Mouse (Mus musculus) spleen, adult 12 weeks (tissue): Measurements from ENCODE around the gene Cish.
A peak's percentile ranks its signal among the peaks of the same experiment; 100 is the strongest.

Experiments used
- DNase-seq: peaks from one replicate; pipeline ENCODE4 v3.0.0; 2022; ENCODE audit warnings: low spot score

Gene Cish

GRCm38 (mm10) chr9:107322461-107323050, 26.7 kb downstream of the Cish start:
- no peak for DNase-seq

DNA sequence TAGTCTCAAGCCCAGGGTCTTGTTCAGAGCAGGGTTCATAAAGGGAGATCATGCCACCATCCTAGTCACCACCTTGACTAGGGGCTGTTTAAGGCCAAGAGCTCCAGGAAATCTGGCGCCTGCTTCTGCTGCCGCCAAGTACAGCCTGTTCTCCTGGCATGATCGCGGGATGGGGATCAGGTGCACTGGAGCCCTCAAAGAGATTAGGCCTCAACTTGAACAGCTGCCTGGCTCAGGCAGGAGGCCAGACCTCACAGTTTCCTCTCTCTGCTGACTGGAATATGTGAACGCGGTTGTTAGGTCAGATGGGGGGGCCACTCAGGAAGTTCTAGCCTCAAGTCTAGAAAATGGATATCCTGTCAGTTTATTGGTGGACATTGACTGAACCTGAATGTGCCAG, 27.7 kb downstream of the Cish start:
- DNase-seq, result no peak

DNA sequence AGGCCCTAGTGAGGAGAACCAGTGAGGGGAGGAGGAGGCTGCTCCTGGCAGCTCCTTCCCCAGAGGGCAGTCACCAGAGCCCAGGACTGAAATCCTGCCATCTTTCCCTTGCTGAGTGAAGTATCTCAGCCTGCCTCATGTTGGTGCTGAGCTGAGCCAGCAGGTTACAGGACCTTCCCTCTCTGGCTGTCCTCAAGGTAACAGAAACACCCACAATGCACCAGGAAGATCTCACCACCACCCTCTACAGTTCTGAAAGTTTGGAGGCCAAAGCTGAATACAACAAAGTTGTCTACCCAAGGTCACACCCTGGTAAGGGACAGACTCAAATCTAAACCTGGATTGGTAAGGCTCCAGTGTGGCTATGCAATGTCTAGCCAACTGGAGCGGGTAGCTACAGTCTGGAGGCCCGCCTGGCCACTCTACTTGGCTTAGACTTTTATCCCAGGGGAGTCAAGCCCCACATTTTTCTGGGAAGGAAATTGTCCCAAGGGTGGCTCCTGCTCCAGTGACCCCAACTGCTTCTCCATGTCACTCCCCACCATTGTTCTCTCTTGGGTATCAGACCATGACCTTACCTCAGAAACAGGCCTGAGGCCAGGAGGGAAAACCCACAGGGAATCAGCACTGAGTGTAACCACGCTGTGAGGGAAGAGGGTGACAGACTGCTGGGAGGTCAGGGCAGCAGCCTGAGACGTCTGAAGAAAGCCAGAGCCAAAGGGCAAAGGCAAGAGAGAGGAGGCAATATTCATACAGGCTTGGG, 29.2 kb downstream of the Cish start:
- no peak for DNase-seq

- no peak for DNase-seq
Measured at GRCm38 (mm10) chr9:107325904-107326303, 30.1 kb downstream of the Cish start.

GRCm38 (mm10) chr9:107327879-107328620, 32.2 kb downstream of the Cish start:
- no peak for DNase-seq

- no peak for DNase-seq
Measured at GRCm38 (mm10) chr9:107330791-107331190, 35.0 kb downstream of the Cish start.

- no peak for DNase-seq
Measured at GRCm38 (mm10) chr9:107333686-107334085, 37.9 kb downstream of the Cish start.

DNA sequence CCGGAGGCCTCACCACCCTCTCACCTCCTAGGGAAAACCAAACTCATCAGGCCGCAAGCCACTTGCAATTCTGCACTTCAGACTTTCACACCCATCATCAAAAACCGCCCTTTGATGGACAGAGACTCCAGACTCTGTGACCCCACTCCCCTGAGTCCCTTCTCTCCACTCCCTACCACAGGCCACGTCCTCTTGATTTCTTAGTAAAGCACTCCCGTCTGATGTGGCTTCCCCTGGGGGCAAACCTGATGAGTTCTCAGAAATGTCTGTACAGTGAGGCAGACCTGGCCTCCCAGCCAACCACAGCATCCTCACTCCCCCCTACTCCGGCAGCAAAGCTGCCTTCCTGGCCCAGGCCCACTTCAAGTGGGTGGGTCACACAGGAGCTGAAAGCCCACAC, 38.5 kb downstream of the Cish start:
- DNase-seq, result no peak

GRCm38 (mm10) chr9:107335046-107335445, 39.2 kb downstream of the Cish start:
- DNase-seq, result no peak

- peak; percentile 66 for DNase-seq
Measured at GRCm38 (mm10) chr9:107335909-107336308, 40.1 kb downstream of the Cish start.

- DNase-seq, result no peak
Measured at GRCm38 (mm10) chr9:107336386-107336785, 40.6 kb downstream of the Cish start.

GRCm38 (mm10) chr9:107338172-107338883, 42.5 kb downstream of the Cish start, which contains the start of gene Hemk1:
Hemk1 (minus strand) TSS chr9:107338350.
- peak; percentile 44 for DNase-seq

GRCm38 (mm10) chr9:107340267-107340859, 44.5 kb downstream of the Cish start, which contains the start of gene 6430571L13Rik:
6430571L13Rik (plus strand) TSS chr9:107340602.
- DNase-seq, result peak; percentile 33

- DNase-seq, result no peak
Measured at GRCm38 (mm10) chr9:107340911-107341645, 45.3 kb downstream of the Cish start.

DNA sequence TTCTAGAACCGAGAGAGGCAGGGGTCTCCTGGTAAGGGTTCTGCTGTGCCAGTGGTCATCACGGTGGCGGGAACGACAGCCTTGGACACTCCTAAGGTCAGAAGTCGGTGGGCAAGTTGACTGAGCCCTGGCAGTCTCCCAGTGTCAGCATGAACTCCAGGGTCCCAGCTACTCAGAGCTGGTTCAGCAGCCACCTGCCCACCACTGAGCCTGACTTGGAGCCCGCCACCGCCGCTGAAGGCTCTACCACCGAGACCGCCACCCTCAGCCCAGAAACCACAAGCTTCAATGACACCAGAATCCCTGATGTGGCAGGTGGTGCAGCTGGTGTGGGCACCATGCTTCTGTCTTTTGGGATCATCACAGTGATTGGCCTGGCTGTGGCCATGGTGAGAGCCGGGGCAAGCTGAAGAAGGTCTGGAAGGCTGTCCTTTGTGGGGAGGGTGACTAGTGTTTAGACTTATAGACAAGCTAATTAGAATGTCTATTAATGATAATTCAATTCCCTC, 46.4 kb downstream of the Cish start:
- no peak for DNase-seq

DNA sequence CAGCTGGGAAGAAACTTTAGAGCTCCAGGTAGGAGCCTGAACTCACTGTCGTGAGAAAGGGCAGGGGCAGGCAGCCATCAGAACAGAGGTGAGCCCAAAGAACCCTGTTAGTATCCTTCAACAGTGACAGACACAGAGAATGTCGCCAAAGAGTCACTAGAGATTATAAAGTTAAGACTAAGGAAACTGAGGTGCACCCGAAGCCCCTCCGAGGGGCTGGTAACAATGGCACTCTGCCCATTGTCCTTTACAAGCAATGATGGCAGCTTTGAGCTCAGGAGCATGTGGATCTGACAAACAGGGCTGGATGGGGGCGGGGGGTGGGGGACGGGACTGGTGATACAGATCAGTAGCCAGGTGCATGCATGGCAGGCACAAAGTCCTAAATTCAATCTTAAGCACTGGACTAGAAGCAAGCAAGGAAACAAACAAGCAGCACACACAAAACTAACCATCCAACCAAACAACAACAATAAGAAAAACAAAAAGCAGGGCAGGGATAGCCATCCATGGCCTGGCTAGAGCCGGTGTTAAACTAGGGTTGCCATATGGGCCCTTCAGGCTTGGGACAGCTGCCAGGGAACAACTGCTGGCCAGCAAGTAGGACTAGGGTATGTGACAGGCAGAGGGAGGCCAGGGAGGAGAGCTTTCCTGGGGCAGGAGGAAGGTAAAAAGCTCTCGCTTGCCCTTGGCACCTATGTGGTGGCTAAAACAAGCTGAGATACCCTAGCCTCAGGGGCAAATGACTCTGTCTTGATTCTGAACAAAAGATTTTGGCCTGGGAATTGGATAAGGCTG, 47.5 kb downstream of the Cish start:
- no peak for DNase-seq

DNA sequence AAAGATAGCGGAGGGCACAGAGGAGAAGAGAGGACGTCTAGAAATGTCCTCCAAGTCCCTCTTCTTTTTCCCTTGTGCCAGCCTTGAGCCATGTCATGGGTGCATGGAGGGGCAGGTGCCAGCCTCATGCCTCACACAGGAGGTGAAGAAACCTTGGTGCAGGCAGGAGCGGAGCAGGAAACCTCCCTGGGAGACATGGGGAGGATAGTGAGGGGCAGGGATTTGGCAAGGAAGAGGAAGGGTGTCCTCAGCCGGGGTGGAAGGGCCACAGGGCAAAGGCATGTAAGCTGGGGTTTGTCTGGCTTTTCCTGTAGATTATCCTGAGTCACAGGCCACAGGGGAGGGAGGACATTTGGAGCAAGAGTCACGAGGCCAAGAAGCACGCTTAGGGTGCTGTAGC, 48.2 kb downstream of the Cish start:
- DNase-seq, result no peak

DNA sequence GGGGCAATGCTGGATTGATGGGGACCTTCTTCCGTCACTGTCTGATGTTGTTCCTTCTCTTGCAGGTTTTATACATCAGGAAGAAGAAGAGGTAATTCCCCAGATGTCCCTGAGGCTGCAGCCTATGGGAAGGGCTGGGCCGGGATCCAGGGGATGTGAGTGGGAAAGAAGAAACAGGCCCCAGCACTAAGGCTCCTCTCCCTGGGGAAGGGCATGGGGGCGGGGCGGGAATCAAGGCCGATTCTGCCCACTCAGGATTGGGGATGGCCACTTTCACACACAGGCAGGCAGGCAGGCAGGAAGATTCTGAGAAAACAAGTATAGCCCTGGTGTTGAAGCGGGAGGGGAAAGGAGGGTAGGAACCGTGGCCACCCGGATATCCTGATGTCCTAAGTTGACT, 50.3 kb downstream of the Cish start:
- no peak for DNase-seq

- DNase-seq, result no peak
Measured at GRCm38 (mm10) chr9:107347586-107348183, 51.9 kb downstream of the Cish start.

- no peak for DNase-seq
Measured at GRCm38 (mm10) chr9:107349321-107349720, 53.5 kb downstream of the Cish start.
